8 mouse cellular contexts compared by ENCODE assay signal in the genomic region with DNA sequence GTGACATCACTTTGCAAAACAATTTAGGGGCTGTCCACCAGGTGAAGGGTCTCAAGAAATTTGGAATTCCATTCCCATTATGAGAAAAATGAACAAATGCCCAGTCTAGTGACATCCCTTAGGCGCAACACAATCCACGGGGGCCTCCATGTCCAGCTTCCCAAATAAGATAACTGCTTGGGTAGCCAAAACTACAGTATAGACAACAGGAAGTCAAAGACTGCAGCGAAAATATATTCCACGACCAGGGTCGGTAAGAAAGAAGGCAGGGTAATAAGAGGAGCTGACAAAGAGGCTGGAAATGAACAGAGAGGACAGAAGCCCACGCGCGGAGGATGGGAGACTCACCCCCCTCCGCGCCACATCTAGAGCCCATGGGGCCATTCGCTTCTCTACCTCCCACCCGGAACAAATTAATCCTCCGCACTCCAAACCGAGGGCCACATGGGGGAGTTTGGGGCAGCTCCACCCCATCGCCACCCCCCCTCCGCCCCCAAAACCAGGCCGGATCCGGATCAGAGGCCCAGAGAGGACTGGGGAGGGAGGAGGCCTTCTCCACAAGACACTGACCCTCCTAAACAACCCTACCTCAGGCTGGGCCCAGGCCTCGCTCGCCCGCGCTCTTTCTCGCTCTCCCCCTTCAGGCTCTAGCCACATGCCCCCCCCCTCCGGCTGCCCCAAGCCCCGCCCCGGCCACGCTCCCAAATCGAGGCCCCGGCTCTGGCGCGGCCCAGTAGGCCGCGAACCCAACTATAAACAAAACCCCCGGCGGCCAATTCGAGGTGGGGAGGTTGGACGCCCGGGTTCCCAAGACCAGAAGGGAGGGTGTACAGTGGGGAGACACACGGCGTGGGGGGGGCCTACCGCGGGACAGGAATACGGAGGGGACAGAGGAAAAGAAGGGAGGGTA. TPM values are rescaled to one million over a fixed set of nuclear protein-coding genes. Genes with fewer than 3 reads are reported as not detected.
DNase-seq lines count a peak whose midpoint lies in the region; ATAC-seq and TF ChIP-seq lines count a peak whose summit lies in the region.

A gene (plus strand): TSS at position 196 of the 910 bp plus-strand sequence.

- H3K36me3 ChIP-seq in ES-E14 (ENCODE audit: control insufficient read depth, insufficient read depth, low read length, poor library complexity, severe bottlenecking) = peaks cover 9% of the 10 kb centered on the region
- H3K36me3 ChIP-seq in forebrain, embryonic 15.5 days = peaks cover 25% of the 10 kb centered on the region
- H3K36me3 ChIP-seq in lung, embryonic 15.5 days = peaks cover 29% of the 10 kb centered on the region

- peak within 1 kb of the TSS; percentile 100 for H3K9ac ChIP-seq in ES-E14 (ENCODE audit: insufficient read depth, low read depth, low read length, poor library complexity, severe bottlenecking)
- peak within 1 kb of the TSS; percentile 95 for H3K9ac ChIP-seq in forebrain, embryonic 15.5 days (replicated peaks)
- peak within 1 kb of the TSS; percentile 94 for H3K9ac ChIP-seq in lung, embryonic 15.5 days

- no peaks in the 10 kb centered on the region for H3K4me1 ChIP-seq in ES-E14 (ENCODE audit: control insufficient read depth in 2 of 2, insufficient read depth in 2 of 2, low read length in 2 of 2, poor library complexity in 1 of 2)
- peaks cover 10% of the 10 kb centered on the region for H3K4me1 ChIP-seq in bone marrow macrophage, adult 2 months (ENCODE audit: control insufficient read depth, insufficient read depth, low read length)
- peaks cover 40% of the 10 kb centered on the region for H3K4me1 ChIP-seq in forebrain, embryonic 15.5 days
- peaks cover 26% of the 10 kb centered on the region for H3K4me1 ChIP-seq in lung, embryonic 15.5 days
- no peaks in the 10 kb centered on the region for H3K4me1 ChIP-seq in olfactory bulb, adult 2 months (ENCODE audit: control insufficient read depth, insufficient read depth, low read length)

- H3K9me3 ChIP-seq in ES-E14 (ENCODE audit: control insufficient read depth, insufficient read depth, low read depth, low read length) = no peaks in the 10 kb centered on the region
- H3K9me3 ChIP-seq in forebrain, embryonic 15.5 days = no peaks in the 10 kb centered on the region
- no peaks in the 10 kb centered on the region for H3K9me3 ChIP-seq in lung, embryonic 15.5 days

- no peak for TF ChIP-seq CTCF in bone marrow macrophage, adult 2 months (IDR thresholded peaks at IDR 0.05; ENCODE audit: low read depth, low read length)
- TF ChIP-seq CTCF in olfactory bulb, adult 2 months (IDR thresholded peaks at IDR 0.05; ENCODE audit: insufficient read depth, low read depth, low read length) = no peak

- peak within 1 kb of the TSS; percentile 97 to 100 for H3K4me3 ChIP-seq in ES-E14 (ENCODE audit: insufficient read depth in 1 of 2, low read depth in 1 of 2, low read length in 2 of 2, poor library complexity in 1 of 2, severe bottlenecking in 1 of 2)
- H3K4me3 ChIP-seq in bone marrow macrophage, adult 2 months (ENCODE audit: insufficient read depth, low read length) = peak within 1 kb of the TSS; percentile 65
- H3K4me3 ChIP-seq in forebrain, embryonic 15.5 days = peak within 1 kb of the TSS; percentile 80
- peak within 1 kb of the TSS; percentile 83 for H3K4me3 ChIP-seq in lung, embryonic 15.5 days
- H3K4me3 ChIP-seq in olfactory bulb, adult 2 months (ENCODE audit: insufficient read depth, low read depth, low read length) = peak within 1 kb of the TSS; percentile 82

- no peak; the same call in 1 of the 2 replicates for TF ChIP-seq POLR2A in bone marrow macrophage, adult 2 months (IDR thresholded peaks at IDR 0.05; ENCODE audit: borderline replicate concordance, low read depth, low read length)
- TF ChIP-seq POLR2A in olfactory bulb, adult 2 months (IDR thresholded peaks at IDR 0.05; ENCODE audit: insufficient read depth, low read depth, low read length) = no peak; the same call in 1 of the 2 replicates

- peak within 1 kb of the TSS; percentile 62 for H3K4me2 ChIP-seq in forebrain, embryonic 15.5 days (replicated peaks)
- H3K4me2 ChIP-seq in lung, embryonic 15.5 days = peak within 1 kb of the TSS; percentile 60

- in situ Hi-C loops in ES-E14 (cut with MboI; ENCODE audit: low sequenced_read_pairs in 2 of 2, unreplicated experiment in 2 of 2) = no loop called here

- DNase-seq in ES-E14 (ENCODE audit: low read depth, low spot score) = peak; percentile 15
- peak; percentile 68 to 76 for DNase-seq in heart, postnatal 10 days
- peak; percentile 8 for DNase-seq in layer of hippocampus, adult 9-10 months (ENCODE audit: low spot score)
- DNase-seq in urinary bladder, postnatal 10 days (ENCODE audit: low spot score) = peak; percentile 15

- intact Hi-C loops in heart, postnatal 10 days (cut with DNase I) = loop anchor here (5.0 kb wide), 1 partner anchor 89 kb away; a partner anchor contains a TSS

- 0% methylated on average over 42 of the region's 43 CpGs for WGBS in forebrain, embryonic 15.5 days
- 0% methylated on average over 37 of the region's 43 CpGs for WGBS in lung, embryonic 15.5 days
- WGBS in olfactory bulb, adult 2 months = under 1% methylated on average over 43 of the region's 43 CpGs

- H3K27me3 ChIP-seq in forebrain, embryonic 15.5 days = no peaks in the 10 kb centered on the region
- H3K27me3 ChIP-seq in lung, embryonic 15.5 days = no peaks in the 10 kb centered on the region

- peak; percentile 82 for ATAC-seq in forebrain, embryonic 15.5 days (replicated peaks)
- ATAC-seq in lung, embryonic 15.5 days (ENCODE audit: borderline replicate concordance, extremely low read depth, low FRiP score, low TSS enrichment) = peak; percentile 81

- peak within 1 kb of the TSS; percentile 97 for H3K27ac ChIP-seq in ES-E14 (ENCODE audit: insufficient read depth, low read depth, low read length, poor library complexity, severe bottlenecking)
- H3K27ac ChIP-seq in bone marrow macrophage, adult 2 months (ENCODE audit: insufficient read depth, low read depth, low read length) = peak within 1 kb of the TSS; percentile 94
- H3K27ac ChIP-seq in forebrain, embryonic 15.5 days (replicated peaks) = peak within 1 kb of the TSS; percentile 93
- peak within 1 kb of the TSS; percentile 97 for H3K27ac ChIP-seq in lung, embryonic 15.5 days
- H3K27ac ChIP-seq in olfactory bulb, adult 2 months (ENCODE audit: insufficient read depth, low read depth, low read length) = peak within 1 kb of the TSS; percentile 78

TF ChIP-seq in ES-E14, 5 proteins besides CTCF, POLR2A, EP300 and RAD21:
- no peak for TF ChIP-seq CHD2 (IDR thresholded peaks at IDR 0.05; ENCODE audit: low read depth, low read length)
- TF ChIP-seq HCFC1 (IDR thresholded peaks at IDR 0.05; ENCODE audit: borderline replicate concordance, insufficient read depth, low read length) = peak; percentile 41; the same call in 1 of the 2 replicates

RNA-seq across cellular contexts. Expression of the gene that starts here (rescaled TPM):
- 69.2 and 73.7 TPM in 2 replicates for total RNA-seq in ES-E14 (2012; rRNA removed)
- 84.4 and 85.5 TPM in 2 replicates for polyA plus RNA-seq in bone marrow macrophage, adult 2 months (2012; ENCODE audit: insufficient read depth, insufficient read length, missing spikeins)
- polyA plus RNA-seq in forebrain, embryonic 15.5 days (2015; fragmentation: Nextera tagmentation; extraction: Ambion mirVana) = 215 and 217 TPM in 2 replicates
- 10 to 100 TPM; 56.2 to 63.2 TPM for total RNA-seq in heart, postnatal 10 days (2021)
- 142 and 154 TPM in 2 replicates for polyA plus RNA-seq in lung, embryonic 15.5 days (2015; fragmentation: Nextera tagmentation; extraction: Ambion mirVana)
- not detected in 2 replicates for polyA plus RNA-seq in olfactory bulb, adult 2 months (2012; ENCODE audit: insufficient read depth, insufficient read length, low replicate concordance, missing spikeins)

Comparison
In these comparisons a context has a peak if more than half of its experiments do, and no peak if none do; other contexts are left out.
1. Peak in every context shown above with its lines: DNase-seq, ATAC-seq, H3K4me3 ChIP-seq and H3K27ac ChIP-seq.
2. DNase-seq: peak in every context shown above with its lines; median percentile 72 in heart, postnatal 10 days; 15 in ES-E14; 15 in urinary bladder, postnatal 10 days; 8 in layer of hippocampus, adult 9-10 months.